Mouse (Mus musculus) limb, embryonic 14.5 days (tissue): ENCODE data around the gene N4bp3. TPM values are rescaled to one million over a fixed set of nuclear protein-coding genes. Genes with fewer than 3 reads are reported as not detected.
A peak's percentile ranks its signal among the peaks of the same experiment; 100 is the strongest.
"Not testable (repeated sequence)": the region's sequence is repeated elsewhere in the genome, so short reads cannot be mapped to it uniquely, and the experiment has no call there.

Source experiments
- ATAC-seq: fragments of 200-750 bp; cut with Nextera tagmentation; 2 replicates; pipeline ENCODE4 v1.8.0; 2017; ENCODE audit warnings: low read depth, moderate number of reproducible peaks, moderate TSS enrichment; ENCODE audit not compliant: low FRiP score
- DNase-seq: peaks from one replicate; pipeline ENCODE4 v3.0.0-alpha.2; 2015; ENCODE audit warnings: low spot score
- H3K27ac ChIP-seq: fragments of 300-500 bp; sonication (generic); replicated peaks from 2 replicates; pipeline ENCODE4 v1.5.1; 2014; ENCODE audit warnings: low read depth, mild to moderate bottlenecking, low read length, moderate library complexity, mixed read lengths
- H3K27me3 ChIP-seq: fragments of 300-500 bp; sonication (generic); 2 replicates; pipeline ENCODE4 v1.6.1; 2014; ENCODE audit warnings: low read length, mixed read lengths; ENCODE audit not compliant: control insufficient read depth, insufficient read depth
- H3K36me3 ChIP-seq: fragments of 300-500 bp; sonication (generic); 2 replicates; pipeline ENCODE4 v1.6.1; 2014; ENCODE audit warnings: mild to moderate bottlenecking, low read length, moderate library complexity, mixed read lengths; ENCODE audit not compliant: control insufficient read depth, insufficient read depth
- H3K4me1 ChIP-seq: fragments of 300-500 bp; sonication (generic); 2 replicates; pipeline ENCODE4 v1.6.1; 2014; ENCODE audit warnings: antibody characterized with exemption, low read length, mixed read lengths; ENCODE audit not compliant: control insufficient read depth, insufficient read depth
- H3K4me2 ChIP-seq: fragments of 300-500 bp; sonication (generic); replicated peaks from 2 replicates; pipeline ENCODE4 v1.6.1; 2014; ENCODE audit warnings: low read depth, mild to moderate bottlenecking, low read length, moderate library complexity; ENCODE audit not compliant: severe bottlenecking
- H3K4me3 ChIP-seq: fragments of 300-500 bp; sonication (generic); replicated peaks from 2 replicates; pipeline ENCODE4 v1.5.1; 2014; ENCODE audit warnings: low read length
- H3K9ac ChIP-seq: fragments of 300-500 bp; sonication (generic); 2 replicates; pipeline ENCODE4 v1.6.1; 2014; ENCODE audit warnings: mild to moderate bottlenecking, low read depth, low read length, moderate library complexity; ENCODE audit not compliant: severe bottlenecking
- H3K9me3 ChIP-seq: fragments of 300-500 bp; sonication (generic); 2 replicates; pipeline ENCODE4 v1.6.1; 2016; ENCODE audit warnings: low read length; ENCODE audit not compliant: control insufficient read depth
- POLR2A ChIP-seq: fragments of 200-500 bp; IDR thresholded peaks from 2 replicates; pipeline ENCODE4 v1.8.0; 2012; ENCODE audit warnings: inconsistent platforms, mild to moderate bottlenecking, moderate library complexity, borderline replicate concordance; ENCODE audit not compliant: insufficient read depth, insufficient read length; ENCODE audit errors: extremely low read depth
- WGBS: fragments of 180-500 bp; shearing (Covaris S2); extraction: QIAGEN DNeasy Blood & Tissue Kit; methylation state at CpG from one replicate; pipeline ENCODE4 v1.1.7; 2014; 5-methylcytosine and 5-hydroxymethylcytosine counted together
- polyA plus RNA-seq, 2 experiments: library from polyadenylated mRNA; depleted of rRNA in 1 of 2; stranded (reverse) in 1 of 2; unstranded in 1 of 2; fragments of >200 nt; fragmentation: Nextera tagmentation in 1 of 2; extraction: Ambion mirVana in 1 of 2; gene quantifications; 2 replicates each; pipeline versions ENCODE4 v1.2.1 to v1.2.3; 2012 to 2014

N4bp3 gene
- 22.9 and 27.2 TPM in 2 replicates for polyA plus RNA-seq (2012; rRNA removed)
- 28.4 and 33.1 TPM in 2 replicates for polyA plus RNA-seq (2014; fragmentation: Nextera tagmentation; extraction: Ambion mirVana)

DNA sequence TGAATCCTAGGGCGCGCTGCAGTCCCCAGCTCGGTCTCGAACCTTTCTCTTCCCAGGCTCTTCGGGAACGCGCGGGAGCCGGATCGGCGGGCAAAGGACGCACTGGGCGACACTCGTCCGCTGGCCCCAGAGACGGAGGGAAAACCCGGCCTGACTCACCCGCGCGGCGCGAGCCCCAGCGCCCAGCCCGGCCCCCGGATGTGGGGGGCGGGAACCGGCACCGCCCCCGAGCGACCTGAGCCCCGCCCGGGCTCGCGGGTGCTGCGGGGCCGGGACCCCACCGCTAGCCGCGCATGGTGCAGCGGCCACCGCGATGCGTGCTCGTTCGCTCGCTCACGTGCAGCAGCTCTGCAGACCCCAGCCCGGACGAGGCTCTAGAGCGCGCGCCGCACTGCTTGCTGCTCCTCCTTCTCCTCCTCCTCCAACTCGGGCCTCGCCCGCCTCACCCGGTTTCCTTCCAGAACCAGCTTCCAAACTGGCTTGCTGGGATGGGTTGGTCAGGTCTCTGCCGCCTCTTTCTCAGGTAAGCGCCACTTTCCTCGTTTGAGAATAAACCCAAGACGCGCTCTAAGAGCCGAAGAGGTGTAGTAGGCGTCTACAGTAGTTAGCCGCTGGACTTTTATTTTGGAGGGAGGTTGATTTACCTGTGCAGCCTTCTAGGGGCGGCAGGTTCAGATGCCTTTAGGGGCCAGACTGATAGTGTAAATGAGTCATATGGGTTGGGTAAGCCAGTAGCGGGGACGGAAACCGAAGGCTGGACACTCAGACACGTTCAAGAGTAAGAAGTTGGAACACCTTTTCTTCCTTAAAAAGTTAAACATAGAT is at the start of gene N4bp3, which contains the start of gene D930048N14Rik:
N4bp3 (minus strand) TSS at position 152 of the 825 bp plus-strand sequence.
D930048N14Rik (plus strand) TSS at position 264 of the 825 bp plus-strand sequence.
- Histone ChIP-seq H3K4me1 (peaks cover 21% of the 10 kb centered on the region), H3K36me3 (peaks cover under 1% of the 10 kb centered on the region; the same call in 1 of the 2 replicates), H3K9ac (peak within 1 kb of the TSS; percentile 69), H3K27me3 (no peaks in the 10 kb centered on the region), H3K4me3 (peak within 1 kb of the TSS; percentile 57), H3K27ac (peak within 1 kb of the TSS; percentile 15), H3K9me3 (no peaks in the 10 kb centered on the region), H3K4me2 (peak within 1 kb of the TSS; percentile 96)
- DNase-seq (peak; percentile 55), ATAC-seq (peak; percentile 71)
- under 1% methylated on average over 48 of the region's 70 CpGs for WGBS
- TF ChIP-seq POLR2A = no peak; the same call in 1 of the 2 replicates

DNA sequence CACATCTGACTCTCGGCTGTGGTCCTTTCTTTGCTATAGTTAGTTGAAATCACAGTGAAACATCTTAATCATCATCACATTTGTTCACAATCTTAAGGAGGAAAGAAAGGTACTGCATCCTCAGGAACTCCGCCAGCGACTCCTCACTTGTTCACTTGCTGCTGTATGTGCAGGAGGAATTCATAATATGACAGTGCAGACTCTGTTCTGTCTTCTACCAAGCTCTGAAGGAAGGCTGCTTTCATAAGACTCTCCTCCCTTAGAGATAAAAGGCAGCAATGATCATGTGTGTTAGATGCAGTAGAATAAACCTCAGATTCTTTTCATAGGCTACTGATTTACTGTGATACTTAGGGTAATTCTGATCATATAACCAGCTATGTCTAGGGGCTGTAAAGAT is 44.3 kb upstream of the N4bp3 start:
- ATAC-seq = no peak
- H3K4me1 ChIP-seq = no peaks in the 10 kb centered on the region
- no peak for DNase-seq
- no peaks in the 10 kb centered on the region for H3K27me3 ChIP-seq
- H3K4me2 ChIP-seq = no peak overlapping the region
- 97% methylated on average over 3 of the region's 3 CpGs for WGBS
- no peak overlapping the region for H3K27ac ChIP-seq
- H3K9ac ChIP-seq = no peak overlapping the region
- no peak overlapping the region for H3K4me3 ChIP-seq
- TF ChIP-seq POLR2A = no peak
- H3K9me3 ChIP-seq = no peaks in the 10 kb centered on the region
- H3K36me3 ChIP-seq = peaks cover 46% of the 10 kb centered on the region

- not testable (repeated sequence) for ATAC-seq, H3K36me3 ChIP-seq, H3K9ac ChIP-seq, H3K4me2 ChIP-seq, H3K27ac ChIP-seq, DNase-seq, H3K4me3 ChIP-seq, H3K4me1 ChIP-seq, H3K9me3 ChIP-seq, H3K27me3 ChIP-seq
- WGBS = 100% methylated on average over 1 of the region's 3 CpGs
Measured at GRCm38 (mm10) chr11:51690597-51690996, 40.0 kb upstream of the N4bp3 start.

GRCm38 (mm10) chr11:51689343-51689742 is 38.7 kb upstream of the N4bp3 start:
- Histone ChIP-seq H3K27ac (peak overlapping the region; percentile 99), H3K36me3 (peaks cover 12% of the 10 kb centered on the region; the same call in 1 of the 2 replicates), H3K4me1 (peaks cover 9% of the 10 kb centered on the region), H3K27me3 (no peaks in the 10 kb centered on the region), H3K4me3 (peak overlapping the region; percentile 76), H3K9me3 (no peaks in the 10 kb centered on the region), H3K9ac (peak overlapping the region; percentile 85), H3K4me2 (peak overlapping the region; percentile 81)
- DNase-seq = no peak
- ATAC-seq = no peak
- WGBS = 24% methylated on average over 6 of the region's 6 CpGs
- no peak for TF ChIP-seq POLR2A

DNA sequence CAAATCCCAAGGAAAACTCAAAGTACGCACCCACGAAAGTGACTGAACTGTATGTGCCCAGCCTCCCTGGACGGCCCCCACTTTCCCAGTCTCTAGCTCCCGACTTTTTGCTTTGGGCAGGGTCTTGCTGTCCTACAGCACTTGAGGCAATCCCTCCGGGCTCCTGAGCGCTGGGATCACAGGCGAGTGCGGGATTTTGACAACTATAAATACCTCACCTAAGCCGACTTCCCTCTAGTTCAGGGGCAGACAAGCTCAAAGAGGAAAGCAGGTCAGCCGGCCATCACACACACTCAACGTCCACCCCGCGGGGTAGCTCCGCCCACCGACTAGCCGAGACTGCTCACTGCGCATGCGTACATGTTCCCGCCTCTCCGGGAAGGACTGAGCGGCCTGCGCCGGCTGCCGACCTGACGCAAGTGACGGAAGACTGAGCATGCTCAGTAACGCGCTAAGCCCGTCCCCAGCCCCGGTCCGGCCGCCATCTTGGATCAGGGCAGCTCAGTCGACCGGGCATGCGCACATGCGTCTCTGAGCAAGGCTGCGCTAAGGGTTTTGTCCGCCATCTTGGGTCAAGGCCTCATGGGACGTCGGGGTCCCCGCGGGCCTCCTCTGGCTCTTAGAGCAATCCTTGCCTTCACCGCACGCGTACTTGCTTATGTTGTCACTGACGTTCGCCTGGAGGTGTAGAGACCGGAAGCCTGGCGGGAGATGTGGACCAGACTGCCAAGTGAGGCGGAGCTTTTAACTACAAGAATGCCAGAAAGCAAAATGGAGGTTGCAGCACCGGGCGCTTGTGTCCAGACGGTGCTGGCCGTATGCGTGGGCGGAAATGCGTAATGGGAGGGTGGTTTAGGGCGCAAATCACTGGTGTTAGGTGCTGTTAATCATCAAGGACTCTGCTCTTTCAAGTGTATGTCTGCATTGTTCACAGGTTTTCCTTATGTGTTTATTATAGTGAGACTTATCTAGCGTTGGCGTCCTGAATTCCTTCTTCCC is 38.0 kb upstream of the N4bp3 start, which contains the start of gene 0610009B22Rik:
0610009B22Rik (minus strand) TSS at position 545 of the 999 bp plus-strand sequence.
- peak; percentile 99 for ATAC-seq
- under 1% methylated on average over 60 of the region's 60 CpGs for WGBS
- peak within 1 kb of the TSS; percentile 81 for H3K4me2 ChIP-seq
- peak within 1 kb of the TSS; percentile 99 for H3K27ac ChIP-seq
- peaks cover 9% of the 10 kb centered on the region for H3K4me1 ChIP-seq
- TF ChIP-seq POLR2A = peak; percentile 89; the same call in 1 of the 2 replicates
- H3K9me3 ChIP-seq = no peaks in the 10 kb centered on the region
- peak within 1 kb of the TSS; percentile 76 for H3K4me3 ChIP-seq
- peak; percentile 99 for DNase-seq
- no peaks in the 10 kb centered on the region for H3K27me3 ChIP-seq
- peak within 1 kb of the TSS; percentile 85 for H3K9ac ChIP-seq
- peaks cover 12% of the 10 kb centered on the region; the same call in 1 of the 2 replicates for H3K36me3 ChIP-seq
